Mouse (Mus musculus) cortical plate, adult 2 months (tissue): ENCODE measurements around the gene Pakap. TPM values are rescaled to one million over a fixed set of nuclear protein-coding genes. Genes with fewer than 3 reads are reported as not detected.

Experiments
- H3K27ac ChIP-seq: fragments of 200-500 bp; 2 replicates; pipeline ENCODE4 v1.5.1; 2012; ENCODE audit warnings: low read length, control low read depth, inconsistent platforms; ENCODE audit not compliant: insufficient read depth
- H3K4me1 ChIP-seq: fragments of 200-500 bp; 2 replicates; pipeline ENCODE4 v1.6.1; 2011; ENCODE audit warnings: low read length; ENCODE audit not compliant: control insufficient read depth, insufficient read depth
- H3K4me3 ChIP-seq: fragments of 200-500 bp; 2 replicates; pipeline ENCODE4 v1.5.1; 2011; ENCODE audit warnings: mild to moderate bottlenecking, low read length, control low read depth; ENCODE audit not compliant: insufficient read depth
- CTCF ChIP-seq: fragments of 200-500 bp; IDR thresholded peaks from 2 replicates; pipeline ENCODE4 v1.5.1; 2011; ENCODE audit warnings: mild to moderate bottlenecking, control low read depth, low read length; ENCODE audit not compliant: insufficient read depth; ENCODE audit errors: extremely low read depth
- POLR2A ChIP-seq: fragments of 200-500 bp; IDR thresholded peaks from 2 replicates; pipeline ENCODE4 v1.6.1; 2011; ENCODE audit warnings: mild to moderate bottlenecking, low read length, control low read depth; ENCODE audit not compliant: insufficient read depth; ENCODE audit errors: extremely low read depth
- polyA plus RNA-seq: library from polyadenylated mRNA; depleted of rRNA; stranded (reverse); fragments of >200 nt; gene quantifications from 2 replicates; pipeline ENCODE4 v1.2.3, GENCODE M21; 2012

Gene Pakap
- polyA plus RNA-seq, 1 experiment, result 7.5 TPM

DNA sequence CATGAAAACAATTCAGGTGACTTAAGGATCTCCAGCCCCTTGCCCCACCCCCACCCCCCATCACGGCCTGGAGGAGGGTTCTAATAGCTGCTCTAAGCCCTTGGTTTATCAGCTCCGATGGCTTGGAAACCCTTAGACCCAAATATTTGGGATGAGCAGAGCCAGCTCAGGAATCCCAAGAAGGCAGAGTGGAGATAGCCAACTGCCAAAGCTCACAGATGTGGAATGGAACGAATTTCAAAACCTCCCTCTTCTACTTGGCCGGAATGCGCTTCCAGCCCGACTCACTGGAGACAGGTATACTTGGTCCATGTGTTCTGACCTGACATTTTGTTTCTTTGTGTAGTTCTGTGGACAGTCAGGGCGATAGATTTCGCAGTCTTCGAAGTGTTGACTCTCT is 261.2 kb downstream of the Pakap start:
- Histone ChIP-seq H3K27ac (no peak overlapping the region), H3K4me1 (no peaks in the 10 kb centered on the region), H3K4me3 (no peak overlapping the region)
- TF ChIP-seq POLR2A (no peak), CTCF (no peak)

DNA sequence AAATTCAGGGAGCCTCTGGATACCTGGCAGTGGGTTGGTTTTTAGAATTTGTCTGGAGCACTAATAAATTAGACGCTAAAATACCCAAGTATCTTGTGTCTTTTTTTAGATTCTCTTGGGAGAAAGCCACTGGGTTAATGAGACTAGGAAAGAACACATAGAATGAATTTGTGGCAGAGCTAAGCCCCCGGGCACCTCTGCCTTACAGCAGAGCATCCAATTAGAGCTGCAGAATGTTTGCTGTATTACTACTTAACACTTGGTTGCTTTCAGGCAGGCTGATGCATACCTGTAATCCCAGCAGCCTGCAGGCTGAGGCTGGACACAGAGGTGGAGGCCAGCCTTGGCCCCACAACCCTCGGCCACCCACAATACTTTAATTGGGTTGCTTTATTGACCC is 261.8 kb downstream of the Pakap start:
- Histone ChIP-seq H3K4me1 (no peaks in the 10 kb centered on the region), H3K4me3 (no peak overlapping the region), H3K27ac (no peak overlapping the region)
- TF ChIP-seq POLR2A (no peak), CTCF (no peak)

DNA sequence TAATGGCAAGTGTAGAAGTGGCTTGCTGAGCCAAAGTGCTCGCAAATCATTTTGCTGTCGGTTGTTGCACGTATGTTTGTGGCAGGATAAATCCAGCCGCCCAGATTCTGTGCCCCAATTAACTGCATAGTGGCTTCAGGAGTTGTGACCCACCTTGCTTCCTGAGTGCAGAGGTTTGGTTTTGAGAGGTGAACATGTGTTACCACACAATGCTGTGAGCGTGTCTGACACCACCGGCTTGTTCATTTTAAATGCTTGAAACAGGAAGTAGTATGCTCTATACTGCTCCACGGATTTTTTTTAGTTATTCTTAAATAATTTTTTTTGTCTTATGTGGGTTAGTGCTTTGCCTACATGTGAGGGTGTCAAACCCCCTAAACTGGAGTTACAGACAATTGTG is 264.3 kb downstream of the Pakap start:
- H3K4me1 ChIP-seq, result no peaks in the 10 kb centered on the region
- TF ChIP-seq CTCF (no peak), POLR2A (no peak)
- no peak overlapping the region for H3K27ac ChIP-seq
- no peak overlapping the region for H3K4me3 ChIP-seq

DNA sequence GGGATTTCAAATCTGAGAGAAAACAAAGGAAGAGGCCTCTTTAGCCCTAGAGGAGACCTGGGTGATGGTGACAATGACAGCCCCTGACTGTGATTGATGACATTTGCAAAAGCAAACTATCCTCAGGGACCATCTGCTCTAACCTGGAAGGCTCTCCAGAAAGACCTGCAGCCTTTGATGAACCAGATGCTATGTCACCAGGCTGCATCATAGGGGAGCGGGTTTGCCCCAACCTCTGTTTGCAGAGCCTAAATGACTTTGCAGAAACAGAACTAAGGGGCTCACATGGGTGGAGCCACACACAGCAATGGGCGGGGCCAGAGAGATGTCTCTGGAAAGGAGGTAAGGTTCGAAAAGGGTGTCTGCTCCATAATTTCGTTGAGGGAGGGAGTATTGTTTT is 265.1 kb downstream of the Pakap start:
- H3K27ac ChIP-seq, result no peak overlapping the region
- H3K4me1 ChIP-seq, result no peaks in the 10 kb centered on the region
- no peak for TF ChIP-seq POLR2A
- TF ChIP-seq CTCF, result no peak
- H3K4me3 ChIP-seq, result no peak overlapping the region

DNA sequence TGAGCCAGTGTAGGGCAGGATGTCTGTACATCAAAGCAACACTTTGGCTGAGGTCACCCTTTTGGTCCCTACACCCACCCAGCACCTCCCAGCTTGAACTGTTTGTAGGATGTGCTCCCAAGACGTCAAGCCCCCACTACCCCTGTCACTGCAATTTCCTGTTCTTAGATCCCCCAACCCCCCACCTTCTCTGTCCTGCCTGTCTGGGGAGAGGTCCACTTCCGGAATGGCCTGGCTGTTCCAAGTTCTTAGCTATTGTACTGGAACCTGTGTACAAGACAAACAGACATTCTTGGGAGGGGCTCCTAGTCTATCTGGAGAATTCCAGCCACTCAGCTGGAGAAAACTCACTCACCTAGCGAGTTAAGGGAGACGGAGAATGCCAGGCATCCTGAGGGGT is 266.2 kb downstream of the Pakap start:
- TF ChIP-seq CTCF, result no peak
- TF ChIP-seq POLR2A, result no peak
- Histone ChIP-seq H3K27ac (no peak overlapping the region), H3K4me3 (no peak overlapping the region), H3K4me1 (no peaks in the 10 kb centered on the region)

DNA sequence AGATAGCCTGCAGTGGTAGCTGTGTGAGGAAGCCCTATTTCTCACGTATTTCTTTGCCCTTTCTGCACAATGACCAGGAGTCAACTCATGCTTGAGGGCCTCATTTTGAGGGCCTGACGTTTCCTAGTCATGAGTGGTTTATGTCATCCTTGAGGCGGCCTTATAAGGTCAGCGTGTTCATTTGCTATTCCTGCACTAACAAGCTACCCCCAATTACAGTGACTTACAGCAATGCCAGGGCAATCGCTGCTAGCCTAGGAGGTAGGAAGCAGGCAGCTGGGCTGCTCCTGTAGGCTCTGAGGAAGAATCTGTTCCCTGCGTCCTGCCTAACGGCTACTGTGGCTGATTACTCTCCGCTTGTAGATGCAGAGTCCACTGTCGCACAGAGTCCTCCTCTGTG is 269.1 kb downstream of the Pakap start:
- H3K4me1 ChIP-seq, result no peaks in the 10 kb centered on the region
- no peak overlapping the region for H3K4me3 ChIP-seq
- no peak for TF ChIP-seq CTCF
- TF ChIP-seq POLR2A, result no peak
- H3K27ac ChIP-seq, result no peak overlapping the region

DNA sequence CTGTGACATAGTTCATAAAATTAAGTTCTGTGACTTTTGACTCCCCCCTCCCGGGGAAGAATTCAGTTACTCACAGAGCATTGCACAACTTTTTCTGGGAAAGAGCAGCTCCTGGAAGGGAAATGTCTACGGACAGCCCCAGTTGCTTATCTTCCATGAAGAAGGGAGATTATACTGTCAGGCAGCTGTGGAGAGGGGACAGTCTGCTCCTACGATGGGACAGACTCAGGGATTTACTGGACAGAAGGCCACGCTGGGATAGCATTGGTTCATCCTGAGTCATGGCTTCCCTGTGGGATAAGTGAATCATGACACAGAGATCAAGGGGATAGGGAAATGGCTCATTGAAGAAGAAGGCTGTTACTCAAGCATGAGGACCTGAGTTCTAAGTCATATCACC is 271.4 kb downstream of the Pakap start:
- Histone ChIP-seq H3K4me3 (no peak overlapping the region), H3K27ac (no peak overlapping the region), H3K4me1 (no peaks in the 10 kb centered on the region)
- TF ChIP-seq POLR2A (no peak), CTCF (no peak)

DNA sequence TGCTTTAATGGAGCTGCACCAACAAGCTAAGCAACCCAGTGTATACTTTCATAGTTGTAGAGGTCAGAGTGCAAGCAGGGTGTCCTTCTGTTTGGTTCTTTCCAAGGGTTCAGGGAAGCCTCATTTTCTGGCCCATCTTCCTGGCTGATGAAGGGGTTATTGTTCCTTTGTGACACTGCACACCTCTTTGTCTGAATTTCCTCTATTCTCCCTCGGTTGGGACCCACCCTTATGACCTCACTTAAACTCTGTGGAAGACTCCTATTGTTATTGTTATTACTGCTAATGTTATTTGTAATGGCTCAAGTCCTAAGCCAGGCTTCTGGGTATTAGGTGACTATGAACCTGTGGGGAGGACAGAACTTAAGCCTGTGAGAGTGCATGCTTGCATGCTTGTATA is 273.9 kb downstream of the Pakap start:
- Histone ChIP-seq H3K27ac (no peak overlapping the region), H3K4me3 (no peak overlapping the region), H3K4me1 (no peaks in the 10 kb centered on the region)
- TF ChIP-seq POLR2A (no peak), CTCF (no peak)

DNA sequence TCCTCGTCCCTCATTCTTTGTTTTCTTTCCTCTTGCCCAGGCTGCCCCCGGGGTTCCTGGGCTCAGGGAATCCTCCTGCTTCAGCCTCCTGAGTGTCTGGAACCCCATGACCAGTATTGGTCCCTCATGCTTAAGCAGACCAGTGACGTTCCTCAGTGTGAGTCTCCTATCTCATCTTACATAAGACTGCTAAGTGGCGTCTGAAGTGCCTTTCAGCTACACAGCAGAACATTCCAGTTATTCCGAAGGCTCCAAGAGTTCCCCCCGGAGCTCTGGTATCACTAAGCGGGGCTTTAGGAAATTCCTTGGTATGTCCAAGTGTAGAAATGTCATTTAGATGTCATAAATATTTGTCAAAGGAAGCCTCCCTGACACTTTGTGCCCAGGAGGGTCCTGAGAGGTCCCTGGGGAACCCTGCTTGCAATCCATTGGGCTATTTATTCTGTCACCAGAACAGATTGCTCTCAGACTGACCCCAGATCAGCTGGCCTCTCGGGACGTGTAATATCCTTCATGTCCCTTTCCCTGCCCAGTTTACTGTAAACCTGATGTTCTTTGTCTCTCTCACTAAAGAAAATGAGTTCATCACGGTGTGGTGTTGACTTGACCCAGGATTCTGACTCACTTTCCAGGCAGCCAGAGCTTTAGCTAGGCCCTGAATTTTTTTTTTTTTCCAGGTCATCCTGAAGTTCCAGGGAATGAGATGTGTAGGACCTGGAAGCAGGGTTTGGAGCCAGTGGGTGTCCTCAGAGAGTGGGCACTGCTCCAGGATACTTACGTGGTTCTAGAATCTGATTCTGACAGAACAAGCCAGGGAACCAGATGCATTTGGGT is 274.7 kb downstream of the Pakap start:
- no peaks in the 10 kb centered on the region for H3K4me1 ChIP-seq
- H3K27ac ChIP-seq, result no peak overlapping the region
- H3K4me3 ChIP-seq, result no peak overlapping the region
- TF ChIP-seq POLR2A (no peak), CTCF (no peak)

DNA sequence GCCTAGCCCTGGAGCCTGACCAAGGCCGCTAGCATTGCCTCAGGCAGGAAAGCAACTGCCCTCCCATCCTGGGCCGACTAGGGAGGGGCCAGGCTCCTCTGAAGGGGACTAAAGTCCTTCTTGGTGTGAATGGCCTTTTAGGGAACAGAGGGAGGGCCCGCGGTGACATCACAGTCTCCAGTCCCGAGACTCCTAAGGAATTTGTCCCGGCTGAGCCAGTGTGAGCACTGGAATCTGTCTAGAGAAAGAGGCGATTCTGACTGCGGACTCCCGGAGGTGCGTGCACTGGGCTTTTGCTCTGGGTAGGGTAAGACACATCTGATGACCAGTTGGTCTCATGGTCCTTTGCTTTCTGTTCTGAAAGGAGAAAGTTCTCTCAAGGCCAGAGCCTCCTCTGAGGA is 277.1 kb downstream of the Pakap start:
- peak overlapping the region; percentile 30 for H3K4me3 ChIP-seq
- H3K27ac ChIP-seq, result peak overlapping the region; percentile 48; the same call in 1 of the 2 replicates
- H3K4me1 ChIP-seq, result no peaks in the 10 kb centered on the region
- TF ChIP-seq POLR2A (peak; percentile 48; the same call in 1 of the 2 replicates), CTCF (no peak)
